Mouse (Mus musculus) lung, postnatal 0 days (tissue): ENCODE data around the gene Esrrg. TPM values are rescaled to one million over a fixed set of nuclear protein-coding genes. Genes with fewer than 3 reads are reported as not detected.

Experiments used
- ATAC-seq: fragments of 200-750 bp; cut with Nextera tagmentation; 2 replicates; pipeline ENCODE4 v1.8.0; 2017; ENCODE audit warnings: moderate library complexity
- DNase-seq: peaks from one replicate; pipeline ENCODE4 v3.0.0-alpha.2; 2016; ENCODE audit warnings: low spot score
- H3K27ac ChIP-seq: fragments of 300-500 bp; sonication (generic); 2 replicates; pipeline ENCODE4 v1.5.1; 2014; ENCODE audit warnings: antibody characterized with exemption, mild to moderate bottlenecking, low read length, mixed read lengths
- H3K27me3 ChIP-seq: fragments of 300-500 bp; sonication (generic); replicated peaks from 2 replicates; pipeline ENCODE4 v1.6.1; 2014; ENCODE audit warnings: low read length, mixed read lengths; ENCODE audit not compliant: insufficient read depth
- H3K36me3 ChIP-seq: fragments of 300-500 bp; sonication (generic); 2 replicates; pipeline ENCODE4 v1.6.1; 2014; ENCODE audit warnings: low read length, mixed read lengths; ENCODE audit not compliant: insufficient read depth
- H3K4me1 ChIP-seq: fragments of 300-500 bp; sonication (generic); 2 replicates; pipeline ENCODE4 v1.6.1; 2014; ENCODE audit warnings: antibody characterized with exemption, low read depth, low read length, mixed read lengths; ENCODE audit not compliant: insufficient read depth
- H3K4me2 ChIP-seq: fragments of 300-500 bp; sonication (generic); replicated peaks from 2 replicates; pipeline ENCODE4 v1.6.1; 2014; ENCODE audit warnings: low read depth, mild to moderate bottlenecking, low read length, moderate library complexity, mixed read lengths
- H3K4me3 ChIP-seq: fragments of 300-500 bp; sonication (generic); 2 replicates; pipeline ENCODE4 v1.5.1; 2014; ENCODE audit warnings: low read depth, low read length
- H3K9ac ChIP-seq: fragments of 300-500 bp; sonication (generic); replicated peaks from 2 replicates; pipeline ENCODE4 v1.6.1; 2014; ENCODE audit warnings: low read depth, mild to moderate bottlenecking
- H3K9me3 ChIP-seq: fragments of 300-500 bp; sonication (generic); 2 replicates; pipeline ENCODE4 v1.6.1; 2016; ENCODE audit warnings: low read length, mixed read lengths
- CTCF ChIP-seq: IDR thresholded peaks from 2 replicates; pipeline ENCODE4 v1.5.1; 2016; ENCODE audit warnings: antibody characterized with exemption, mild to moderate bottlenecking
- EP300 ChIP-seq: IDR thresholded peaks from 2 replicates; pipeline ENCODE4 v1.6.1; 2016; ENCODE audit warnings: antibody characterized with exemption, mild to moderate bottlenecking, control low read depth
- WGBS: fragments of 180-500 bp; shearing (Covaris S2); extraction: QIAGEN DNeasy Blood & Tissue Kit; methylation state at CpG from one replicate; pipeline ENCODE4 v1.1.7; 2014; 5-methylcytosine and 5-hydroxymethylcytosine counted together
- polyA plus RNA-seq: library from polyadenylated mRNA; unstranded; fragments of >200 nt; fragmentation: Nextera tagmentation; extraction: Ambion mirVana; gene quantifications from 2 replicates; pipeline ENCODE4 v1.2.1, GENCODE M21; 2015

Esrrg gene
- polyA plus RNA-seq, 1 experiment from 2014 or later, result 0.54 TPM

DNA sequence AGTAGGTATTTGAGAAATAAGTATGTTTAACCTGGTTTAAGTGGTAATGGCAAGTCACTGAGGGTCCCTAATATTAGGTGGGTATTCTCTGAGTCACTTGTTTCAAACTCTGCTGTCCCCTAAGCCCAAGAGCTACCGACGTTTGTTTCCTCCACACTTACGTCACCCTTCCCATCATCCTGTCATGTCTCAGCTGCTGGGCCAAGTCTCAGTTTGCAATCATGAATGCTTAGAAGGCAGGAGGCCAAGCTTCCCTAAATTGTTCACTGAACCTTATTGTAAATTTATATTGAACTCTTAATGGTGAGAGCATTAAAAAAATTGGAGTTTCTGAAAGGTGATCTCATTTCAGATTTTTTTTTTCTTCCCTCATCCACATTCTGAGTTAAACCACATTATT is 322.6 kb downstream of the Esrrg start:
- H3K36me3 ChIP-seq, result no peaks in the 10 kb centered on the region
- no peak overlapping the region for H3K27ac ChIP-seq
- no peak overlapping the region for H3K4me3 ChIP-seq
- H3K9ac ChIP-seq, result no peak overlapping the region
- TF ChIP-seq EP300 (no peak), CTCF (no peak)
- no peak overlapping the region for H3K4me2 ChIP-seq
- H3K4me1 ChIP-seq, result no peaks in the 10 kb centered on the region
- ATAC-seq, result no peak
- H3K9me3 ChIP-seq, result no peaks in the 10 kb centered on the region
- 41% methylated on average over 3 of the region's 3 CpGs for WGBS
- no peak for DNase-seq
- H3K27me3 ChIP-seq, result no peaks in the 10 kb centered on the region

GRCm38 (mm10) chr1:187938652-187939051 is 330.1 kb downstream of the Esrrg start:
- Histone ChIP-seq H3K27ac (no peak overlapping the region), H3K4me2 (no peak overlapping the region), H3K4me3 (no peak overlapping the region), H3K27me3 (no peaks in the 10 kb centered on the region), H3K9ac (no peak overlapping the region), H3K4me1 (no peaks in the 10 kb centered on the region), H3K36me3 (no peaks in the 10 kb centered on the region), H3K9me3 (no peaks in the 10 kb centered on the region)
- ATAC-seq (peak; percentile 84), DNase-seq (peak; percentile 75)
- 37% methylated on average over 7 of the region's 7 CpGs for WGBS
- TF ChIP-seq EP300 (peak; percentile 63), CTCF (no peak)

- H3K4me3 ChIP-seq, result no peak overlapping the region
- peak; percentile 25 for DNase-seq
- H3K36me3 ChIP-seq, result no peaks in the 10 kb centered on the region
- TF ChIP-seq EP300 (no peak), CTCF (no peak)
- no peak overlapping the region for H3K4me2 ChIP-seq
- no peak overlapping the region for H3K27ac ChIP-seq
- H3K27me3 ChIP-seq, result no peaks in the 10 kb centered on the region
- WGBS, result 44% methylated on average over 4 of the region's 4 CpGs
- no peak overlapping the region for H3K9ac ChIP-seq
- no peaks in the 10 kb centered on the region for H3K9me3 ChIP-seq
- no peaks in the 10 kb centered on the region for H3K4me1 ChIP-seq
- ATAC-seq, result peak; percentile 76
These were observed 330.5 kb downstream of the Esrrg start for GRCm38 (mm10) chr1:187939078-187939477.

- Histone ChIP-seq H3K27ac (no peak overlapping the region), H3K4me3 (no peak overlapping the region), H3K9me3 (no peaks in the 10 kb centered on the region), H3K36me3 (no peaks in the 10 kb centered on the region), H3K27me3 (no peaks in the 10 kb centered on the region), H3K4me1 (no peaks in the 10 kb centered on the region), H3K4me2 (no peak overlapping the region), H3K9ac (no peak overlapping the region)
- DNase-seq, result no peak
- TF ChIP-seq CTCF, result no peak
- TF ChIP-seq EP300, result no peak
- 58% methylated on average over 3 of the region's 3 CpGs for WGBS
- no peak for ATAC-seq
These were observed 342.9 kb downstream of the Esrrg start for GRCm38 (mm10) chr1:187951506-187951905.

- H3K4me1 ChIP-seq, result no peaks in the 10 kb centered on the region
- H3K27ac ChIP-seq, result no peak overlapping the region
- TF ChIP-seq EP300 (no peak), CTCF (no peak)
- no peak for ATAC-seq
- no peaks in the 10 kb centered on the region for H3K27me3 ChIP-seq
- WGBS, result 94% methylated on average over 2 of the region's 2 CpGs
- H3K9me3 ChIP-seq, result no peaks in the 10 kb centered on the region
- H3K4me3 ChIP-seq, result no peak overlapping the region
- no peak for DNase-seq
- H3K36me3 ChIP-seq, result no peaks in the 10 kb centered on the region
- H3K4me2 ChIP-seq, result no peak overlapping the region
- no peak overlapping the region for H3K9ac ChIP-seq
These were observed 348.1 kb downstream of the Esrrg start for GRCm38 (mm10) chr1:187956702-187957101.

DNA sequence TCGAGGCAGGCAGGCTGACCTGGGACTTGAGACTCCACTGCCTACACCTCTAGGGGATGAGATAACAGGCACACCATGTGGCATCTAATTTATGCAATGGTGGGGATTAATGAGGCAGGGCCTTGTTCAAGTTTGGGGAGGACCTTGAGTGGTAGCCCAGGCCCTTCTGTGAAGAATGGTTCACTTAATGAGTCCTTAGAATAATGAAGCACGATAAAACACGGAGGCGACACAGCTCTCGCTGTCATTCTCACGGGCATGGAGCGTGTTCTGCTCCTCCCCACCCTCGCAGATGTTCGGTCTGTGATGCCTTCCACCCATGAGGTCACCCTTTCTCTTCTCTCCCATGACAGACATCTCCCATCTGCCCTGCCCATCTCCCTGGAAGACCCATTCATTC is 350.6 kb downstream of the Esrrg start:
- H3K4me2 ChIP-seq, result no peak overlapping the region
- WGBS, result 79% methylated on average over 9 of the region's 9 CpGs
- ATAC-seq (no peak), DNase-seq (no peak)
- H3K36me3 ChIP-seq, result no peaks in the 10 kb centered on the region
- no peaks in the 10 kb centered on the region for H3K27me3 ChIP-seq
- H3K27ac ChIP-seq, result no peak overlapping the region
- H3K9ac ChIP-seq, result no peak overlapping the region
- TF ChIP-seq EP300 (no peak), CTCF (no peak)
- H3K9me3 ChIP-seq, result no peaks in the 10 kb centered on the region
- H3K4me1 ChIP-seq, result no peaks in the 10 kb centered on the region
- H3K4me3 ChIP-seq, result no peak overlapping the region

- peak; percentile 80 for ATAC-seq
- Histone ChIP-seq H3K4me2 (no peak overlapping the region), H3K4me3 (no peak overlapping the region), H3K27ac (no peak overlapping the region), H3K9me3 (no peaks in the 10 kb centered on the region), H3K4me1 (no peaks in the 10 kb centered on the region), H3K36me3 (no peaks in the 10 kb centered on the region), H3K27me3 (no peaks in the 10 kb centered on the region), H3K9ac (no peak overlapping the region)
- 49% methylated on average over 5 of the region's 5 CpGs for WGBS
- DNase-seq, result peak; percentile 24
- TF ChIP-seq CTCF, result no peak
- TF ChIP-seq EP300, result no peak
These were observed 352.9 kb downstream of the Esrrg start for GRCm38 (mm10) chr1:187961452-187961851.
